10 mouse cellular contexts compared by ENCODE assay signal in the genomic region with DNA sequence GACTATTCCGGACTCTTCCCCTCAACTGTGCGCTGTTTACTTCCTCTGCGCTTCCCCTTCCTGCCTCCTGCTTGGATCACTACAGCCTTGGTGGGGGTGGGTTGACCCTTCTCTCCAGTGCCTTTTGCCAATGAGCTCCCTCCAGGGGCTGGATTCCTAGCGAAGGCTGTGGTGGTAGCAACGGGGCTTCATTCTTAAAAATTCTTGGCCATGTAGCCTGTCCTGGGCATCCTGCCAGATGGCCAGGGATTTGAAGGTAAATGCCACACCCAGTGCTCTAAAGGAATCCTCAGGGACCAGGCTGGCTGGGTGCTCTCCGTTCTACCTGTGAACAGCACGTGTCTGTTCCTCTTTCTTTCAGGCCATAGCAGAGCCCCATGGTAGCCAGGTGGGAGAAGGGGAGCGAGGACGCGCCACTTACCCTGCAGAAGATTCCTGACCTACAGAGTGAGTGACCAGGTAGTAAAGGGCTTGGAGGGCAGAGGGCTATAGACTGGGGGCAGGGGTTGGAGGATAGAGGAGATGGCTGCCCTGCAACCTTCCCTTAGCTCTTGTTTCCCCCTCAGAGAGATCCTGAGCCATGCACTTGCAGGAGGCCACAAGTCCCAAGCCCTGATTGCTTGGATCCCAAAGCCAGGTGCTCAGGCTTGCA. TPM values are rescaled to one million over a fixed set of nuclear protein-coding genes. Genes with fewer than 3 reads are reported as not detected.
A peak's percentile ranks its signal among the peaks of the same experiment; 100 is the strongest.
DNase-seq lines count a peak whose midpoint lies in the region; ATAC-seq lines count a peak whose summit lies in the region.
"Had no signal": no experiment of that assay in that cellular context is flagged by ENCODE, and none has a peak within 500 bp of the region (broad histone marks: within the 10 kb centered on the region; RNA-seq: fewer than 3 reads in every experiment).

No protein-coding gene starts in this region.

- no peak overlapping the region for H3K9ac ChIP-seq in embryonic facial prominence, embryonic 14.5 days (ENCODE audit: low read depth, low read length)
- no peak overlapping the region for H3K9ac ChIP-seq in lung, embryonic 15.5 days

- WGBS in embryonic facial prominence, embryonic 14.5 days = 60% methylated on average over 10 of the region's 10 CpGs
- 71% methylated on average over 10 of the region's 10 CpGs for WGBS in embryonic facial prominence, embryonic 10.5 days
- 47% methylated on average over 10 of the region's 10 CpGs for WGBS in lung, embryonic 15.5 days

- H3K27ac ChIP-seq in embryonic facial prominence, embryonic 14.5 days (replicated peaks; ENCODE audit: low read depth, low read length) = 0 out of 2 replicates have a peak overlapping the region, but pooled peaks have one; percentile 23
- H3K27ac ChIP-seq in embryonic facial prominence, embryonic 10.5 days (replicated peaks) = no peak overlapping the region
- H3K27ac ChIP-seq in lung, embryonic 15.5 days = peak overlapping the region; percentile 78

- no peak overlapping the region for H3K4me3 ChIP-seq in embryonic facial prominence, embryonic 14.5 days (ENCODE audit: low read depth, low read length)
- no peak overlapping the region for H3K4me3 ChIP-seq in embryonic facial prominence, embryonic 10.5 days
- H3K4me3 ChIP-seq in lung, embryonic 15.5 days = no peak overlapping the region

- ATAC-seq in embryonic facial prominence, embryonic 14.5 days (ENCODE audit: low read depth) = peak; percentile 50; the same call in 1 of the 2 replicates
- ATAC-seq in lung, embryonic 15.5 days (ENCODE audit: borderline replicate concordance, extremely low read depth, low FRiP score, low TSS enrichment) = peak; percentile 72

- no peaks in the 10 kb centered on the region for H3K27me3 ChIP-seq in embryonic facial prominence, embryonic 14.5 days (replicated peaks; ENCODE audit: control insufficient read depth, insufficient read depth, low read length)
- H3K27me3 ChIP-seq in embryonic facial prominence, embryonic 10.5 days (replicated peaks; ENCODE audit: low read depth, poor library complexity, severe bottlenecking) = no peaks in the 10 kb centered on the region
- no peaks in the 10 kb centered on the region for H3K27me3 ChIP-seq in lung, embryonic 15.5 days

- H3K9me3 ChIP-seq in embryonic facial prominence, embryonic 14.5 days (ENCODE audit: control insufficient read depth, low read length) = no peaks in the 10 kb centered on the region
- no peaks in the 10 kb centered on the region for H3K9me3 ChIP-seq in embryonic facial prominence, embryonic 10.5 days
- H3K9me3 ChIP-seq in lung, embryonic 15.5 days = 0 out of 2 replicates have a peak, but pooled peaks cover 4% of the 10 kb centered on the region

- intact Hi-C loops in left cerebral cortex, postnatal 14 days (cut with DNase I) = no loop called here

- DNase-seq in embryonic facial prominence, embryonic 14.5 days (ENCODE audit: low spot score) = peak; percentile 48
- no peak for DNase-seq in embryonic facial prominence, embryonic 10.5 days (ENCODE audit: low spot score)
- peak; percentile 32 for DNase-seq in gastrocnemius, postnatal 25 days
- peak; percentile 50 for DNase-seq in heart, postnatal 4 days
- DNase-seq in thymus, postnatal 0 days (ENCODE audit: low spot score) = no peak
- DNase-seq in thymus, postnatal 10 days (ENCODE audit: low spot score in 2 of 2) = no peak
- DNase-seq in left cerebral cortex, postnatal 14 days (ENCODE audit: low spot score in 2 of 2) = no peak

- H3K4me2 ChIP-seq in embryonic facial prominence, embryonic 14.5 days (ENCODE audit: low read depth, low read length) = no peak overlapping the region
- H3K4me2 ChIP-seq in lung, embryonic 15.5 days = peak overlapping the region; percentile 35
- H3K4me2 ChIP-seq: midbrain, embryonic 11.5 days had no signal

- H3K36me3 ChIP-seq in embryonic facial prominence, embryonic 14.5 days (ENCODE audit: control insufficient read depth, insufficient read depth, low read length) = no peaks in the 10 kb centered on the region
- no peaks in the 10 kb centered on the region for H3K36me3 ChIP-seq in embryonic facial prominence, embryonic 10.5 days (replicated peaks)
- no peaks in the 10 kb centered on the region for H3K36me3 ChIP-seq in lung, embryonic 15.5 days

- peaks cover 7% of the 10 kb centered on the region; the same call in 1 of the 2 replicates for H3K4me1 ChIP-seq in embryonic facial prominence, embryonic 14.5 days (ENCODE audit: control insufficient read depth, insufficient read depth, low read length)
- peaks cover 12% of the 10 kb centered on the region for H3K4me1 ChIP-seq in embryonic facial prominence, embryonic 10.5 days
- H3K4me1 ChIP-seq in lung, embryonic 15.5 days = peaks cover 11% of the 10 kb centered on the region

RNA-seq across cellular contexts. Expression of gene Kcnj15, which starts 34.2 kb away (rescaled TPM):
- polyA plus RNA-seq in embryonic facial prominence, embryonic 14.5 days (2014; fragmentation: Nextera tagmentation; extraction: Ambion mirVana) = 2.4 and 2.7 TPM in 2 replicates
- 0.33 and 0.45 TPM in 2 replicates for polyA plus RNA-seq in embryonic facial prominence, embryonic 10.5 days (2016; fragmentation: Nextera tagmentation; extraction: Ambion mirVana)
- total RNA-seq in gastrocnemius, postnatal 25 days (2021) = under 1 TPM in 1 of 2 experiments, not detected in 1; 0.08 TPM
- 1 to 10 TPM; 2.3 to 2.6 TPM for total RNA-seq in heart, postnatal 4 days (2021)
- 1.8 and 1.9 TPM in 2 replicates for polyA plus RNA-seq in lung, embryonic 15.5 days (2015; fragmentation: Nextera tagmentation; extraction: Ambion mirVana)
- polyA plus RNA-seq in thymus, postnatal 0 days (2015; fragmentation: Nextera tagmentation; extraction: Ambion mirVana) = 4.3 and 4.9 TPM in 2 replicates
- under 1 TPM; 0.13 to 0.31 TPM for total RNA-seq in left cerebral cortex, postnatal 14 days (2021)
- total RNA-seq: common myeloid progenitor, adult 5-6 weeks had no signal

Comparison
In these comparisons a context has a peak if more than half of its experiments do, and no peak if none do; other contexts are left out.
1. DNase-seq: peak in embryonic facial prominence, embryonic 14.5 days (single experiment), gastrocnemius, postnatal 25 days (single experiment) and heart, postnatal 4 days (single experiment); none in embryonic facial prominence, embryonic 10.5 days (single experiment), thymus, postnatal 0 days (single experiment), thymus, postnatal 10 days (0 of 2) and left cerebral cortex, postnatal 14 days (0 of 2).